Mouse (Mus musculus) embryonic facial prominence, embryonic 14.5 days (tissue): ENCODE measurements around the gene Gabpb1. TPM values are rescaled to one million over a fixed set of nuclear protein-coding genes. Genes with fewer than 3 reads are reported as not detected.
"Not testable (repeated sequence)": the region's sequence is repeated elsewhere in the genome, so short reads cannot be mapped to it uniquely, and the experiment has no call there.

Experiments
- ATAC-seq: fragments of 200-750 bp; cut with Nextera tagmentation; 2 replicates; pipeline ENCODE4 v1.8.0; 2017; ENCODE audit warnings: low read depth, moderate number of reproducible peaks, moderate TSS enrichment
- DNase-seq: peaks from one replicate; pipeline ENCODE4 v3.0.0-alpha.2; 2015; ENCODE audit warnings: low spot score
- H3K27ac ChIP-seq: fragments of 300-500 bp; sonication (generic); replicated peaks from 2 replicates; pipeline ENCODE4 v1.5.1; 2014; ENCODE audit warnings: low read depth, mild to moderate bottlenecking, low read length, moderate library complexity
- H3K27me3 ChIP-seq: fragments of 300-500 bp; sonication (generic); replicated peaks from 2 replicates; pipeline ENCODE4 v1.6.1; 2014; ENCODE audit warnings: low read length; ENCODE audit not compliant: control insufficient read depth, insufficient read depth
- H3K36me3 ChIP-seq: fragments of 300-500 bp; sonication (generic); 2 replicates; pipeline ENCODE4 v1.6.1; 2014; ENCODE audit warnings: low read length, mixed read lengths; ENCODE audit not compliant: control insufficient read depth, insufficient read depth
- H3K4me1 ChIP-seq: fragments of 300-500 bp; sonication (generic); 2 replicates; pipeline ENCODE4 v1.6.1; 2014; ENCODE audit warnings: antibody characterized with exemption, low read length; ENCODE audit not compliant: control insufficient read depth, insufficient read depth
- H3K4me2 ChIP-seq: fragments of 300-500 bp; sonication (generic); 2 replicates; pipeline ENCODE4 v1.6.1; 2014; ENCODE audit warnings: low read depth, mild to moderate bottlenecking, low read length, moderate library complexity, mixed read lengths
- H3K4me3 ChIP-seq: fragments of 300-500 bp; sonication (generic); 2 replicates; pipeline ENCODE4 v1.5.1; 2014; ENCODE audit warnings: low read depth, mild to moderate bottlenecking, low read length
- H3K9ac ChIP-seq: fragments of 300-500 bp; sonication (generic); 2 replicates; pipeline ENCODE4 v1.6.1; 2014; ENCODE audit warnings: low read depth, mild to moderate bottlenecking, low read length, moderate library complexity, mixed read lengths
- H3K9me3 ChIP-seq: fragments of 300-500 bp; sonication (generic); 2 replicates; pipeline ENCODE4 v1.6.1; 2016; ENCODE audit warnings: low read length; ENCODE audit not compliant: control insufficient read depth
- WGBS: fragments of 180-500 bp; shearing (Covaris S2); extraction: QIAGEN DNeasy Blood & Tissue Kit; methylation state at CpG from one replicate; pipeline ENCODE4 v1.1.7; 2014; 5-methylcytosine and 5-hydroxymethylcytosine counted together
- polyA plus RNA-seq: library from polyadenylated mRNA; unstranded; fragments of >200 nt; fragmentation: Nextera tagmentation; extraction: Ambion mirVana; gene quantifications from 2 replicates; pipeline ENCODE4 v1.2.1, GENCODE M21; 2014

The Gabpb1 gene
- polyA plus RNA-seq, 1 experiment from 2014 or later = 43.1 TPM

DNA sequence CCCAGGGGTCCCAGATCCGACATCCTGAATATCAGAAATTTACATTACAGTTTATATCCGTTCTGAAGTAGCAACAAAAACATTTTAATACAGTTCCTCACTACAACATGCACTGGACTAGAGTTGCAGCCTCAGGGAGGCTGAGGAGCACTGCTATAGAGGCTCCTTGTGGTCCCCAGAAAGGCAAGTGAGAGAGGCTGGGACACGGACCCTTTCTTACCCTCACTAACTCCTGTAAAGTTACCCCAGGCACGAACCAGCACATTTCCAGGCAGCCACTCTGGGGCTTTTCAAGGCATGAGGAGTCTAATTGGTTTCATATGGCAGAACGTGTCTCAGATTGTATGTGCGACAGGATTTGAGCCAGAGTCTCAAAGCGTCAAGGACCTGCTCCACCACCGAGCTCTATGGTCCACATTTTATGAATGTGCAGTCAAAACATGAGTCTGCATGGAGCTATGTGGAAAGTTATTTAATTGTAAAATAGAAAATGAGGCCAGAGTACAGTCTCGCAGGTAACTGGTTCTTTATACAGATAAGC, 47.6 kb downstream of the Gabpb1 start:
- Histone ChIP-seq H3K9ac (no peak overlapping the region), H3K27ac (peak overlapping the region; percentile 44; the same call in 1 of the 2 replicates)
- no peak for ATAC-seq

DNA sequence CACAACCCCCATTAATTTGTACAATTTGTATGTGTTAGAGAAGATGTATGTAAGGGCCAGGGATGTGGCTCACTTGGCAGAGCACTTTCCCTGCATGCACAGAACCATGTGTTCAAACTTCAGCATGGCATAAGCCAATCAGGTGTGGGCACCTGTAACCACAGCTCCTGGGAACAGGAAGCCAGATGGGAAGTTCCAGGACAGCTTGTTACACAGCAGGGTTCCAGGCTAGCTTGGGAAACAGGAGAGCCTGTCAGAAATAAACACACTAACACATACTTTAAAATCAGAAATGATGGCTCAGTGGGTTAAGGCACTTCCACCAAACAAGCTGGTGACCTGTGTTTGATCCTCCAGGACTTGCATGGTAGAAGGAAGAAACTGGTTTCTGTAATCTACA, 53.0 kb downstream of the Gabpb1 start:
- ATAC-seq (no peak), DNase-seq (no peak)
- Histone ChIP-seq H3K9me3 (no peaks in the 10 kb centered on the region), H3K4me3 (no peak overlapping the region), H3K27me3 (no peaks in the 10 kb centered on the region), H3K4me2 (no peak overlapping the region), H3K4me1 (peaks cover 5% of the 10 kb centered on the region; the same call in 1 of the 2 replicates), H3K36me3 (no peaks in the 10 kb centered on the region), H3K27ac (no peak overlapping the region), H3K9ac (no peak overlapping the region)

More for the DNA sequence above, 47.6 kb downstream of the Gabpb1 start:
- no peaks in the 10 kb centered on the region for H3K9me3 ChIP-seq
- DNase-seq = peak; percentile 29
- peaks cover 14% of the 10 kb centered on the region; the same call in 1 of the 2 replicates for H3K4me1 ChIP-seq
- H3K4me3 ChIP-seq = no peak overlapping the region
- H3K36me3 ChIP-seq = peaks cover 2% of the 10 kb centered on the region
- H3K27me3 ChIP-seq = no peaks in the 10 kb centered on the region
- WGBS = 46% methylated on average over 9 of the region's 9 CpGs
- H3K4me2 ChIP-seq = no peak overlapping the region

GRCm38 (mm10) chr2:126622455-126622854, 53.7 kb downstream of the Gabpb1 start:
- DNase-seq (no peak), ATAC-seq (no peak)
- 92% methylated on average over 2 of the region's 2 CpGs for WGBS
- Histone ChIP-seq H3K4me1 (no peaks in the 10 kb centered on the region), H3K9ac (no peak overlapping the region), H3K9me3 (no peaks in the 10 kb centered on the region), H3K4me3 (no peak overlapping the region), H3K27me3 (no peaks in the 10 kb centered on the region), H3K36me3 (no peaks in the 10 kb centered on the region), H3K4me2 (no peak overlapping the region), H3K27ac (no peak overlapping the region)

DNA sequence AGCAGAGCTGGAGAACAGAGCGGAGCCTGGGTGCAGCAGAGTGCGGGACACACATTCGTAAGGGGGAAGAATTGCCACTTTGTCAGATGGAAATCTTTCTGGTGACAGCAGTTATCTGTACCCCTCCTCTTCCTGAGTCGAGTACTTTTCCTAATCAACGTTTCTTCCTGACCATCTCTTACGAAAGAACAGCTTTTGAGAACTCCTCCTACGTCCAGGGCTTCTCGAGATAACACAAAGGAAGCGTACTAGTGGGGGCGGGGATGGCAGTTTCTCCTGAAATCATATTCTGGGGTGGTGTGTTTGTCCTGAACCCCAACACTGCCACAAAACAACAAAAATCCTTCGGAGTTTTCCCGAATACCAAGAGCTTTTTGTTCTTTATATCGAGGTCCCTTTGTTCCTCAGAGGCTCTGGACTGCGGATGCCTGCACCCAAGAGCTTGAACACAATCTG, 56.9 kb downstream of the Gabpb1 start, which contains the start of gene Hdc:
Gene Hdc (minus strand): TSS at position 51 of the 456 bp plus-strand sequence.
- Histone ChIP-seq H3K9ac (no peak within 1 kb of the TSS), H3K4me2 (no peak within 1 kb of the TSS), H3K27me3 (no peaks in the 10 kb centered on the region), H3K4me1 (no peaks in the 10 kb centered on the region), H3K27ac (no peak within 1 kb of the TSS), H3K36me3 (no peaks in the 10 kb centered on the region), H3K4me3 (no peak within 1 kb of the TSS), H3K9me3 (no peaks in the 10 kb centered on the region)
- WGBS = 76% methylated on average over 14 of the region's 14 CpGs
- ATAC-seq (no peak), DNase-seq (no peak)

DNA sequence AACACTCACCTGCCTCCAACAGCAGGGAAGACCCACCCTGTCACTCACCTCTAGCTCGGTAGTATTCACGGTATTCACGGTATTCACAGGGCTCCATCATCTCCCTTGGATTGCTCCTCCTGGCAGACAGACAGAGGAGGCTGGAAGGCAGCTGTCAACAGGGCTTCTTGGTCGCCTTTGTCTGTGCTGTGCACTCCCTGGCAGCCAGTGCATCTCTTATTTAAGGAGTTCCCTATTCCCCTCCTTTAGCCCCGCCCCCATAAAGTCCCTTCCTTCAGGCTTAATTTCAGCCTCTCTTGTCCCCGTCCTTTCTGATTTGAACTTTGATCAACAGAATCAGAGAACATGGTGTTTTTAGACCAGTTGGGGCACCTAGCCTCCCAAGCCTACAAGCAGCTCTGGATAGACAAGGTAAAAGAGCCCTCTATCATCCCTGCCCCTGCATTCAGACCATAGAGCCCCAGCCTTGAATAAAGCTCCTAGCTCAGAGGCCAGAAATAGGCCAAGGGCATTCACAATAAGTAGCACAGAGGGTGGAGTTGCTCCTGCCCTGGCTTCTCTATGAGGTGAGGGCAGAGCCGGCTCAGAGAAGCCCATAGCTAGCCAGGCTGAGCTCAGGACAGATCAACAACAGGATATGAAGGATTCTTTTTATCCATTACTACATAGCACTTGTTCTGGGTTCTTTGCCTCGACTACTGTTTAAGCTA, 57.5 kb downstream of the Gabpb1 start:
- no peaks in the 10 kb centered on the region for H3K9me3 ChIP-seq
- no peak overlapping the region for H3K4me2 ChIP-seq
- no peak overlapping the region for H3K9ac ChIP-seq
- ATAC-seq (peak; percentile 63; the same call in 1 of the 2 replicates), DNase-seq (no peak)
- H3K4me1 ChIP-seq = no peaks in the 10 kb centered on the region
- H3K27ac ChIP-seq = no peak overlapping the region
- H3K36me3 ChIP-seq = no peaks in the 10 kb centered on the region
- 29% methylated on average over 8 of the region's 8 CpGs for WGBS
- no peaks in the 10 kb centered on the region for H3K27me3 ChIP-seq
- no peak overlapping the region for H3K4me3 ChIP-seq

DNA sequence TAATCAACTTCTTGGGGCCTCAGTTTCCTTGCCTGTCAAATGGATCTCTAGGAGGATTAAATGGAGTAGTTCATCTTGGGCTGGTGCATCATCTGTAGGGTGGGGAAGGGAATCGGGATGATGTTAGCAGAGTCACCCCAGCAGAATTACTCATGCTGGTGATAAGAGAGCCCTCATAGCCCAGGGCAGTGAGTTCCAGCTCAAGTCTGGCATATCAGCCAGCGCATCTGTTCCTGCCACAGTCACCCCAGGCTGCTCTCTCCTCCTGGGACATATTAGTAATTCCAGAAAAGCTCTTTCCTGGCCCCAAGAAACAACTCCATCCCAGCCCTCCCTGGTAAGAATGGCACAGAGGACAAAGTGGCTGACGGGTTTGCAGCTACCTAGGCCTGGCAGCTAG, 60.8 kb downstream of the Gabpb1 start:
- Histone ChIP-seq H3K36me3 (no peaks in the 10 kb centered on the region), H3K4me2 (no peak overlapping the region), H3K9me3 (no peaks in the 10 kb centered on the region), H3K9ac (no peak overlapping the region), H3K4me3 (no peak overlapping the region), H3K4me1 (no peaks in the 10 kb centered on the region), H3K27me3 (no peaks in the 10 kb centered on the region), H3K27ac (no peak overlapping the region)
- no peak for DNase-seq
- WGBS = 86% methylated on average over 3 of the region's 3 CpGs
- no peak for ATAC-seq

DNA sequence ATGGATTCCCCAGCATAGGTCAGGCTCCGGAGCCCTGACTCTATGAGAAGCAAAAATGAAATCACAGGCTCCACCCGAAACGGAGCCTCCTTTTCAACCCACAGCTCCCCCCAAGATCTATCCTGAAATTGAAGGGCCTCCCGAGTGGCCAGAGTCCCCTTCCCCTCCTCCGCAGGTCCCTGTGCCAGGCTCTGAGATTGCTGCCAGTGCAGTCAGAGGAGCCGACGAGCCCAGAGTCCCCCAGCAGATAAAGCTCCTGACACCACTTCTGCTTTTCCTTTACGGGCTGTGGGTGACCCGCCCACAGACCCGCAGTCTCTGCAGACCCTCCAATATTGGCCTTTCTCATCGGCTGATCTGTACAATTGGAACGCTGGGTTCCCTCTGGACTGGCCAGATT, 66.5 kb downstream of the Gabpb1 start:
- H3K9ac ChIP-seq, DNase-seq, H3K4me3 ChIP-seq, H3K27ac ChIP-seq, H3K4me2 ChIP-seq, H3K36me3 ChIP-seq, H3K9me3 ChIP-seq, H3K4me1 ChIP-seq, ATAC-seq, H3K27me3 ChIP-seq: not testable (repeated sequence)
- 68% methylated on average over 12 of the region's 12 CpGs for WGBS

DNA sequence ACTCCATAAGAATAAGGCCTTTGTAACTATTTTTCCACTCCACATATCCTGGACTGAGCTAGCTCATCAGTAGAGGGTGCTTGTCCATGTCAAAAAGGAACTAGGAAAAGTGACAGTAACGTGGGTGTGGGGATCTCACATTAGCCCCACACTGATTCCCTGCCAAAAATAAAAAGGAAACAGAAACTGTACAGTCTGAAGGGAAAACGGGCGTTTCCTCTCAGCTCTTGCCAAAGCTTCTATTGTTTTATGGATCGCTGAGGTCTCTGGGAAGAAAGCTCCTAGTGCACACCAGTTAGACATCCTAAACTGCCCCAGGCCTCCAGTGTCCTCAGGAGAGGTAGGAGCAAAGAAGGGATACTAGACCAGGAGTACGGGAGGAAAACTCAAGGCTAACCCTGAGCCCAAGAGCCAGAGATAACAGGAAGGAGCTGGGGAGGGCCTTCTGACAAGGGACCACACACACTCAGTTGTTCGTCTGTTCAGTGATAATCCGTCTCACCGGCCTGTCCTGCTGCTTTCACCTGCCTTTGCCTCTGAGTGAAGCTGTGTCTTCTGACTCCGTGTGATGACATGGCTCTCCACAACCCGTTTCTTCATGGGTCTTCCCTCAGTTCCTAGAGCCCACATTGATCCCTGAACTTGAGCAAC, 68.5 kb downstream of the Gabpb1 start:
- H3K9ac ChIP-seq = no peak overlapping the region
- ATAC-seq (peak; percentile 47; the same call in 1 of the 2 replicates), DNase-seq (peak; percentile 82)
- no peak overlapping the region for H3K4me2 ChIP-seq
- H3K36me3 ChIP-seq = no peaks in the 10 kb centered on the region
- 0 out of 2 replicates have a peak overlapping the region, but pooled peaks have one; percentile 4 for H3K27ac ChIP-seq
- no peaks in the 10 kb centered on the region for H3K9me3 ChIP-seq
- no peak overlapping the region for H3K4me3 ChIP-seq
- 54% methylated on average over 10 of the region's 10 CpGs for WGBS
- no peaks in the 10 kb centered on the region for H3K27me3 ChIP-seq
- 0 out of 2 replicates have a peak, but pooled peaks cover 3% of the 10 kb centered on the region for H3K4me1 ChIP-seq
